In genomic region chr5:113902017-113902416, GRCm38 (mm10) we compare ENCODE assay signal across 1 mouse cellular context.
TF ChIP-seq lines count a peak whose summit lies in the region.

No protein-coding gene starts in this region.

TF ChIP-seq in MEL, 35 proteins besides CTCF, POLR2A, EP300 and RAD21 (continued from another document):
- TF ChIP-seq GABPA (IDR thresholded peaks at IDR 0.05; ENCODE audit: low read depth, low read length): no peak
- peak; percentile 91 for TF ChIP-seq TCF12 (IDR thresholded peaks at IDR 0.05; ENCODE audit: low read depth, low read length)
- TF ChIP-seq HCFC1 (IDR thresholded peaks at IDR 0.05; ENCODE audit: low read depth, low read length): no peak
- no peak for TF ChIP-seq TBP (IDR thresholded peaks at IDR 0.05; ENCODE audit: low read depth, low read length)
- no peak for TF ChIP-seq POLR2AphosphoS5 (IDR thresholded peaks at IDR 0.05; ENCODE audit: borderline replicate concordance, low read depth, low read length)
